Mouse (Mus musculus): ENCODE data around the gene Ugt1a7c.
"Not testable (repeated sequence)": the region's sequence is repeated elsewhere in the genome, so short reads cannot be mapped to it uniquely, and the experiment has no call there.

Ugt1a7c gene

DNA sequence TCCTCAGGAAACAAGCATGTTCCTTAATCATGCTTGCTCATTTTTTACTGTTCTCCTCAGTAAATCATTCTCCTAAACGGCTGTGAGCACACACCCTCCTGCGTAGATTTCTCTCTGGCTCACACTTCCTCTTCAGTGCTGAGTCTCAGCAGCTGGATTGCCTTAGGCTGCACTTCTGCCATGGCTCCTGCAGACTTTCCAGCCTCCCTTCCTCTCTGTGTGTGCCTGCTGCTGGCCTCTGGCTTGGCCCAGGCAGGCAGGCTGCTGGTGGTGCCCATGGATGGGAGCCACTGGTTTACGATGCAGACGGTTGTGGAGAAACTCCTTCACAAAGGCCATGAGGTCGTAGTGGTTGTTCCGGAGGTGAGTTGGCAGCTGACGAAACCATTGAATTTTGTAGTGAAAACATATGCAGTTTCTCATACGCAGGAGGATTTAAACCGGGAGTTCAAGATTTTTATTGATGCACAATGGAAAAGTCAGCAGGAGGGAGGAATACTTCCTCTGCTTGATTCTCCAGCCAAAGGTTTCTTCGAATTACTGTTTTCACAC, at the start of gene Ugt1a7c:
Gene Ugt1a7c, plus strand, starts transcription at position 122 of the 552 bp plus-strand sequence.
- DNase-seq (ENCODE audit: low spot score), result no peak

DNA sequence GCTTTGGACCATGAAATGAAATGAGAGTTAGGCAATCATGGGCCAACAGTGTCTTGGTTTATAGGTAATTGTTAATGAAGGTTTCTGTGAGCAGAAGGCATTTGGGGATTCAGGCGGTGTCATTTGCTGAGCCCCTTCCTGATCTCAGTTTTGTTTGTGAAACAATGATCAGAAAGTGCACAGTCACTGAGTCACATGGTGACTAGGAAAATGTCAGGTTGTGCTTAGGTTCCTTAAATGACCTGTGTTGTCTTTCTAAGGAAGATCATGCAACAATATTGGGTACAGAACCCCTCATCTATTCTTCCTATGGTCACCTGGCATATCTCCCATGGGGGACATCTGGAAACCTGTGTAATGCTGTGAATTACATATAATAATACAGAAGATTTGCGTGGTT, 47.5 kb upstream of the Ugt1a7c start:
- not testable (repeated sequence) for DNase-seq (ENCODE audit: low spot score)

DNA sequence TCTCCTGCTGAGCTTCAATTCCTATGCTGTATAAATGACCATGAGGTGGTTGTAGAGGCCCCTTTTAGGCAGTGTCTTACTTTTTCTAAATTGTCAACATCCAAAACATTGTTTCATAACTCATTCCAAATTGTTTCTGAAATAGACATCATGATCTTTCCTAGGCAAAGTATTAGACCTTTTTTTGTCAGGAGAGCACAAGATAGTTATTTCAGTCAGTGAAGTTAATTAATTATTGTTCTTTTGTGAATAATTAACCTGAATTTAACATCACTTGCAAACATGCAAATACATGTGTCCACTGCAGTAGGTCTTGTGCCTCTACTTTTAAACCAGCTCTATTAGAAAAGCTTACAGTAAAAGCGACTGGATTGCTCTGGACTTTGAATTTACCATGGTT, 39.8 kb upstream of the Ugt1a7c start, which contains the start of gene Ugt1a10:
Gene Ugt1a10, plus strand, starts transcription at position 301 of the 400 bp plus-strand sequence.
- no peak for DNase-seq (ENCODE audit: low spot score)

DNA sequence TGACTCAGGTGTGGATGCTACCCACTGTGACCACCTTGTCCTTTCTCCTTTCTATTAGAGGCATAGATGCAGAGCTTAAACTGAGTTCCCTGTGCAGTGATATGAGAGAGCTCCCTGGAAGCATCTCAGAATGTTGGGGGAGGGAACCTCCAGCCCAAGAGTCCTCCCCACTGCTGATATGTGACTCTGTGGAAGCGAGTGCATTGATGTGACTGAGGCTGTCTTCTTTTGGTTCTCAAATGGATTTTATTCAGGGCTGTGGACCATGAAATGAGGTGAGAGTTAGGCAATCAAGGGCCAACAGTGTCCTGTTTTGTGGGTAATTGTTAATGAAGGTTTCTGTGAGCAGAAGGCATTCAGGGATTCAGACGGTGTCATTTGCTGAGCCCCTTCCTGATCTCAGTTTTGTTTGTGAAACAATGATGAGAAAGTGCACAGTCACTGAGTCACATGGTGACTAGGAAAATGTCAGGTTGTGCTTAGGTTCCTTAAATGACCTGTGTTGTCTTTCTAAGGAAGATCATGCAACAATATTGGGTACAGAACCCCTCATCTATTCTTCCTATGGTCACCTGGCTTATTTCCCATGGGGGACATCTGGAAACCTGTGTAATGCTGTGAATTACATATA, 28.3 kb upstream of the Ugt1a7c start:
- not testable (repeated sequence) for DNase-seq (ENCODE audit: low spot score)

DNA sequence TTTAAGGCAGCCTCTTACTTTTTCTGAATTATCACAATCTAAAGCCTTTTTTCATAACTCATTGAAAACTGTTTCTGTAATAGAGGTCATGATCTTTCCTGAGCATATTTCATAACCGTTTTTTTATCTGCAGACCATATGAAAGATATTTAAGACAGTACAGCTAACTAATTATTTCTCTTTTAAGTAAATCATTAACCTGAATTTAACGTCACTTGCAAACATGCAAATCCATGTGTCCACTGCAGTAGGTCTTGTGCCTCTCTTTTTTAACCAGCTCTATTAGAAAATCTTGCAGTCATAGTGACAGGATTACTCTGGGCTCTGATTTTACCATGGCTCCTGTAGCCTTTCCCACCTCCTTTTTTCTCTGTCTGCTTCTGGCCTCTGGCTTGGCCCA, 24.4 kb upstream of the Ugt1a7c start, which contains the start of gene Ugt1a9:
Gene Ugt1a9, plus strand, starts transcription at position 306 of the 400 bp plus-strand sequence.
- no peak for DNase-seq (ENCODE audit: low spot score)

DNA sequence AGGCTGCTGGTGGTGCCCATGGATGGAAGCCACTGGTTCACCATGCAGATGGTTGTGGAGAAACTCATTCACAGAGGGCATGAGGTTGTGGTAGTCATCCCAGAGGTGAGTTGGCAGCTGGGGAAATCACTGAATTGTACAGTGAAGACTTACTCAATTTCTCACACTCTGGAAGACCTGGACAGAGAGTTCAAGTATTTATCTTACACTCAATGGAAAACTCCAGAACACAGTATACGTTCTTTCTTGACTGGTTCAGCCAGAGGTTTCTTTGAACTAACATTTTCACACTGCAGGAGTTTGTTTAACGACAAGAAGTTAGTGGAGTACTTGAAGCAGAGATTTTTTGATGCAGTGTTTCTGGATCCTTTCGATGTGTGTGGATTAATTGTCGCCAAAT, 24.0 kb upstream of the Ugt1a7c start:
- DNase-seq (ENCODE audit: low spot score), result no peak

DNA sequence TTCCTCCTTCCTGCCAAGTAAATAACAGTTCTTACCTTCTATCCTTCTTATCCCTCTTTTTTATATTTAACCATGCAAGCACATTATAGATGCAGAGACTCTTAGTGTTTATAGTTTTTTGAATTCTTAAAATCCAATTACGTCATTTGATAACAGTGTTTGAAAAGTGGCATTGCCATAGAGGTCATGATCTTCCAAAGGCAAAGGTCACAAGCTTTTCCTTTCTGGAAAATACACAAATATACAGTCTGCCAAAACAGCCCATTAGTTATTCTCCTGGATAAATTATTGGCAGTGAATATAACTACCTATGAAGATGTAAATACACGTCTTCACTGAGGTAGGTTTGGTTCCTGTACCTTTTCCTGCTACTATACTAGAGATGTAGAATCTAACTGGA, 20.4 kb upstream of the Ugt1a7c start:
- no peak for DNase-seq (ENCODE audit: low spot score)

DNA sequence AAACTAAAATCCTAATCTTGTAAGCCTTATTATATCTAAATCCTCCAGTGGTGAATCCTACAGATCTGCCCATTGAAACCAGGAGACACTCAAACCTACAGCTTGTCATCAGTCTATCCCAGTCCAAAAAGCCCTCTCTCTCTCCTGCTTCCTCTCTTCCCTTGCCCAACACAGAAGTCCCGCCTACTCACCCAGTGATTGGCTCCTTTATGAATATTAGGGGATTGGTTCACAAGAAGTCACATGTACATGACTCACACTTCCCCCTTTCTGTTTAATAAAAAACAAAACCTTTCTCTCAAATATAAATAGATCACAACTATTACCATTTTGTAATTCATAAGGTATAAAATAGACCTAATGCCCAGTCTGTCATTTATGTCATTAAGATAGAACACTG, 17.7 kb upstream of the Ugt1a7c start:
- no peak for DNase-seq (ENCODE audit: low spot score)

DNA sequence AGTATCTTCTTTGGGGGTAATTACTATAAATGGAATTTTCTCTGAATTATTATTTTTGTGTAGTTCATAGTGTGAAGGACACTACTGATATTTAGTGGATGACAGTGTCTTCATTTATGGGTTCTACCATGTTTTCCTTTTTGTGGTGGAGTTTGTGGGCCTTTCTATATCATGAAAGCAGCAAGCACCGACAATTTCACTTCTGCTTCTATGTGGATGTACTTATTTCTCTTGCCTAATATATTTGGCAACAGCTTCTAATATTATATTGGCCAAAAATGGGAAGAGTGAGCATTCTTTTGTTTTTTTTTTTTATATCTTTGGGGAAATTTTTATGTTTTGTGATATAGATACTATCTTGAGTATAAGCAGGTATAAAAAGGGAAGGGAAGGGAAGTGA, 13.2 kb upstream of the Ugt1a7c start:
- DNase-seq (ENCODE audit: low spot score), result no peak

DNA sequence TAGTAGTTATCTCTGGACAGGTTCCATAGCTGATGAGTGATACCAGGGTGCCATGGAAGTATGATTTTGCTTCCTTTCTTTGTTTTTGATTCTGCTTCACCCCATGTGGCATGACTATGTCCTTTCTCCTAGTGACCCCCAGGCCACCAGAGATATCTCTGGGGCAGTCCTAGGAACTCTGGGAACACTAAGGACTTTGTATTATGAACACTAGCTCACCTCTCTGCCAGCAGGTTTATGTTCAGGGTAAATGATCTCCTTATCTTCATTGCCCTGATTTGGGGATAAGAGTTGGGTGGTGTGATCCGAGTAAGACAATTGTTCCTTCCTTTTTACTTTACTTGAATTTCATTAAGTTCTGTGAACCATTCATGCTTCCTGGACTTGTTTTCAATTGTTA, 8.7 kb upstream of the Ugt1a7c start:
- no peak for DNase-seq (ENCODE audit: low spot score)

DNA sequence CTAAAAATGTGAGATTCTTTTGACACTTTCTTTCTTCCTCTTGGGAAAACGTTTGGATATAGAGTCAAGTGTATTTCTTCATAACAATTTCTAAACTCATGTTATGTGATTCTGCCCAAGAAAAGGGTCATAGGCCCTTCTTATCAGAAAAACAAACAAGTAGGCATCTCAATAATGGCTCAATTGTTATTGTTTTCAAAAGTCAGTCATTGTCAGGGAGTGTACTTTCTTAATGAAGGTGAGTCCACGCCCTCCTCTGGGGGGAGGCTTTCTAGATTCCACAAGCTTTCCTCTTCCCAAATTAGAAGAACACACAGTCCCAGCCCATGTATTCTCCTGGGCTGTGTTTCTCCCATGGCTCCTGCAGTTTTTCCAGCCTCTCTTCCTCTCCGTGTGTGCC, 7.3 kb upstream of the Ugt1a7c start, which contains the start of gene Ugt1a8:
Gene Ugt1a8, plus strand, starts transcription at position 301 of the 400 bp plus-strand sequence.
- DNase-seq (ENCODE audit: low spot score), result no peak

DNA sequence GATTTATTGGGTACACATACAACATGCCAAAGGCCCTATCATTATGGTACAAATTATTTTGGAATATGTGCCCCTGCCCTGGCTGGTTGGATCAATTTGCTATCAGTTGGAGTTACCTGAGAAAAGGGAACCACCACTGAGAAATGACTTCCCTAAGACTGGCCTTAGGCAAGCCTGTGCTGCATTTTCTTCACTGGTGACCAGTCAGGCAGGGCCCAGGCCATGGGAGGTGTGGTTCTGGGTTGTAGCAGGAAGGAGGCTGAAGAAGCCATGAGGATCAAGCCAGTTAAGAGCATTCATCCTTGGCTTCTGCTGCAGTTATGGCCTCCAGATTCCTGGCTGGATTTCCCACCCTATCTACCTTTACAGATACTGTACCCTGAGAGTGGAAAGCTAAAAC, 2.5 kb upstream of the Ugt1a7c start:
- no peak for DNase-seq (ENCODE audit: low spot score)

DNA sequence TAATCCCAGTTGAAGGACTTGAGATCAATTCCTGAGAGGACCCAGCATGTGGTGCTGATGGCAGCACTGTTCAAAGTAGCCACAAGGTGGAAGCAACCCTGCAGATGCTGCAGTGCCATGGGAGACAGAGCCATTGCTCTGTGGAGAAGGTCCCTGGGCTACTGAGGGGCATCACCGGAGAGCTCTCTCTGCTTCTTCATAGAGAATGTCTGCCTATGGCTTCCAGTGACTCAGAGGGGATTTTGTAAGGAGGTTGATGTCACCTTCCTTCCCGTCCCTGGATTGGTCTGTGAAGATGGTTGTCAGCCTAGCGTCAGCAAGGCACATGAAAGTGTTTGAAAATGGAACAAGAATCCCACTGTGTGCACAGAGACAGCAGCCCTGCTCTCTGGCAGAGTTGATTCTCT, 589 bp upstream of the Ugt1a7c start:
- DNase-seq (ENCODE audit: low spot score), result not testable (repeated sequence)

DNA sequence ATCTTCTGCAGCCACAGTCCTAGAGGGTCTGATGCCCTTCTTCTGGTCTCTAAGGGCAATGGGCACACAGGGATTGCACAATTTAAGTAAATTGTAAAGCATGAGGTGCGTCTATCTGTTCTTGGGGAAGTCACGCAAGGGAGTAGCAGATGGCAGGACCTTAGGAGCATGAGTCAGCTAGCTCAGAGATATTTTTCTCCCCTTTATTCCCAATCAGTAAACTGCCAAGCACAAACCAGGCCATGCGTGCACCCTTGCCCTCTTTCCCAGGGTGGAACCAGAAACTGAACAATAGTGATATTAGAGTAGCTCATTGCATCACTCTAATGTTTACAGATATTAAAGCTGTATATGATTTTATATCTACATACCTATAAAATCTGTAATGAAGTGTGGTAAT, 3.7 kb downstream of the Ugt1a7c start:
- not testable (repeated sequence) for DNase-seq (ENCODE audit: low spot score)

DNA sequence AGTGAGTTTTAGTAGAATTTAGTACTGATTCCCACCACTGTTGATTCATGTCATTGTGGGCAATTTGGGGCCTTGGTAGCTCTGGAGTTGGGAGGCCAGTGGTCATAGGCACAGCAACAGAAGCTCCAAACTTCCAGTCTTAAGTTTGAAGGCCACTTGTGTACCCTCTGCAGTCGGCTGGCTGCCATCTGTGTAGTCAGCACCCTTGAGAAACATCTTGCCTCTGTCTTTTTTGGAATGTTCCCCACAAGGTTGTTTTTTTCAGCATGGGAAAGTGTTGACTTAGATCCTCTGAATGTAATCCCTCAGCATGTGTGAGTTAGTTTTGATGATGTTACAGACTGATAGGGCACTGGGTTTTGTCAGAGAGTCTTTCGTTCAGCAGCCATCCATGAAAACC, 4.8 kb downstream of the Ugt1a7c start:
- DNase-seq (ENCODE audit: low spot score), result not testable (repeated sequence)

DNA sequence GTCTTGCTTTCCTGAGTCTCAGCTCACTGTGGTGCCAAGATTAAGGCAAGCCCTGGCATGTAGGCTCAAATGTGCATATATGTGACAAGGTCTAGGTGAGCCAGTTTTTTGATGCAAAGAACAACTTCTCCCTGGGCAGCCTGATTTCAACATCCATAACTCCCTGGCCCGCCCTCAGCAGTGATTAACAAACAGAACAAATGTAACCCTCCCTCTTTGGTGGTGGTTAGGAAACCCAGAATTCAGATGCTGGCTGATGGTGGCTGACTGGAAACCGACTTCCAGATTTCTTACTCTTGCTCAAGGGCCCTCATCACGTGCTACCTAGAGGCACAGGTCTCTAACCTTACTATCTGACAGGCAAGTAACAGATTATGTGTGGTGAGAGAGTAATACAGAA, 8.2 kb downstream of the Ugt1a7c start, which contains the start of gene Ugt1a6b:
Gene Ugt1a6b, plus strand, starts transcription at position 234 of the 400 bp plus-strand sequence.
- not testable (repeated sequence) for DNase-seq (ENCODE audit: low spot score)

DNA sequence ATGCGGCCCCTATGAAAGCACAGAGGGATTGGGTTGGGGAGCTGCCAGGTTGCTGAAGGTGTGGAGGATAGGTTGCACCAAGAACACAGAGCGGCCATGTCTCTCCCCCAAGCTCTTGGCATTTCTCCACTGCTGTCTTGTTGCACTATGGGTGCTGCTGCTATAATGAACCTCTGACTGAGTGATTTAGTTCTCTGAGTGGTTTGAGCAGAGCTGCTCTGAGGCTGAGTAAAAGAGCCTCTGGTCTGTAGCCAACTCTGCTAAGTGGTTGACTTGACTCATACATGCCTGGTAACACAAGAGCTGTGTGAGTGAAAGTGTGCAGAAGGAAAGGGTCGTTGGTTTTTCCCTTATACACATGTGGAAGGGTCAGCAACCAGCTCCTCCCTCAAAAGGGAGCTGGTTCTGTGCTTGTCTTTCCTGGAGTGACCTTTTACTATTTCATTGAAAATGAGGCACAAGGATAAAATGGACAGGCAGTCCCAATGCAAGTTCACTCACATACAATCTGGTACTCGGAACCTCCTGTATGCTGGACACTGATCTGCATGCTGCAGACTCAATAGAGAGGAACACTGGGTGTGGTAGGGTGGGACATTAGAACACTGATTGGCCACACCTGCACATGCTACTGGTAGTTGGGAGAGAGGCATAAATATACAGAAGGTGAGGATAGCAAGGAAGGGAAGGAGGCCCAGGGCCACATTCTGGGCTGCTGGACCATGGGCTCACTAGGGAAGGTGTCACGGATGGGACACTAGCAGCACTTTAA, 9.0 kb downstream of the Ugt1a7c start:
- DNase-seq (ENCODE audit: low spot score), result not testable (repeated sequence)

DNA sequence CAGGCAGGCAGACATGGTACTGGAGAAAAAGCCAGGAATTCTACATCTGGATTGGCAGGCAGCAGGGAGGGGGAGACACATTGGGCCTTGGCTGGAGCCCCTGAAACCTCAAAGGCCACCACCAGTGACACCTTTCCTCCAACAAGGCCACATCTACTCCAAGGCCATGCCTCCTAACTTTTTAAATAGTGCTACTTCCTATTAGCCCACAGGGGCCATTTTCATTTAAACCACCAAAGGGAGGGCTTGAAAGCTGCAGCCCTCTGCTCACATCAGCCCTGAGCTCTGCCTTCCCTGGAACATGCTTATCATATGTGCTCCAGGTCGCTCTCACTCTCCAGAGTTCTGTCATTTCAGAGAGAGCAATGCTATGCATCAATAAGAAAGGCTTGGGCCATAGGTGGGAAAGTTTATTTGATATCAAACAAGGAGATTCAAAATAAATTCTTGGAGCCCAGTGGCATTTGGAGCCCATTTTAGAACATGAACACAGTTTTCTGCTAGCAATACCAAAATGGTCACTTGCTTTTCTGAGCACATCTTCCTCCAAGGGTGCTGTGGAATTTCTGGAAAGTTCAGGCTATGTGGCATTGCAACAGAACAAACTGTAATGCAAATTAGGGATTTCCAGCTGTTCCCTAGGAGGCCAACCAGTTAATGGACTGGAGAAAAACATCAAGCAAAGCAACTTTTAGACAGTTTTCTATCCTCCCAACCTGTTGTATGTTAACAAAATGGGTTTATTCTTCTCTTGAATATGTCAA, 10.0 kb downstream of the Ugt1a7c start:
- no peak for DNase-seq (ENCODE audit: low spot score)

DNA sequence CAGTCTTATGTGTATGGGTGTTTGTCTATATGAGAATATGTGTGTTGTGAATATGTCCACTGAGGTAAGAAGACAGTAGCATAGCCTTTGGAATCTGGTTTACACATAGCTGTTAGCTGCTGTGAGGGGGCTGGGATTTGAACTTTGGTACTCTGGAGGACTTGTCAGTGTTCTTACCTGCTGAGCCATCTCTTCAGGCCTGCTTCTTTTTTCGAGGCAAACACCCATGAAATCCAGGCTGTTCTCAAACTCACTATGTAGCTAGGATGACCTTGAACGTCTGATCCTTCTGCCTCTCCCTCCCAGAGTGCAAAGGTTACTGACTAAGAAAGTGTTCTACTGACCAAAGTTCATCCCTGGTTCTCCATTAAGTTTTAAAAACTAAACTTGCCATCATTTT, 10.8 kb downstream of the Ugt1a7c start:
- DNase-seq (ENCODE audit: low spot score), result no peak

DNA sequence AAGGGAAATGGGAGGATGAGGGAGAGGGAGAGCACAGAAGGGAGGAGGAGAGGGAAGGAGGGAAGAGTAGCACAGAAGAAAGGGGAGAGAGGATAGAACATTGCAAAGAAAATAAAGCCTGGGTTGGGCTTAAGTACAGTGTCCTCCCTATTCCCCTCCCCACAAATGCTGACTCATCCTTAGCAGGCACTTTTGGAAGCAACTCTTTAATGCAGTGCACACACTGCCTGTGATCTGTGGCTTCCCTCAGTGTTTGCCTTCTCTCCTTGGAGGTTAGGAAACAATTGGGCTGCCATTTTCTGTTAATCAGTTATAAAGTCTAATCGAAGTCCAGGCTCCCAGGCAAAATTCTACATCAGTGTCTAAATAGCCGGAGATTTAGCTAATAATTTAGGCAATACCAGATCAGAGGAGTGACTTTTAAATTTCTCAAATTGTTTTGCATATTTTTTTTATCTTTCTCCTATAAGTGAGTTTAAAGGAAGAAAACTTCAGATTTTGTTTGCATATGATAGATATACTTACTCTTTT, 14.2 kb downstream of the Ugt1a7c start:
- DNase-seq (ENCODE audit: low spot score), result not testable (repeated sequence)

DNA sequence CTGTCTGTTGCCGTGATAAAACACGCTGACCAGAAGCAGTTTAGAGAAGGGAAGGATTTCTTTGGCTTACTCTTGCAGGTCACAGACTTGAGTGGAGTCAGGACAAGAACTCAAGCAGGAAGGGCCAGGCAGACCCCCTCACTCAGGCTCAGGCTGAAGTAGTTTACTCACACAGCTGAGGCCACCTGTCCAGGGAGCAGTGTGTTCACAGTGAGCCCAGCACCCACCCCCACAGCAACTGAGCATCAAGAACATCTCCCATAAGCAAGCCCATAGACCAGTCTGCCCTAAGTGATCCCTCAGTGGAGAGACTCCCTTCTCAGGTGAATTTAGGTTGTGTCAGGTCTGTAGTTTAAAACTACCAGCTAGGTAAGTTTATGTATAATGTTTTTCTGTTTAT, 14.7 kb downstream of the Ugt1a7c start:
- DNase-seq (ENCODE audit: low spot score), result not testable (repeated sequence)

DNA sequence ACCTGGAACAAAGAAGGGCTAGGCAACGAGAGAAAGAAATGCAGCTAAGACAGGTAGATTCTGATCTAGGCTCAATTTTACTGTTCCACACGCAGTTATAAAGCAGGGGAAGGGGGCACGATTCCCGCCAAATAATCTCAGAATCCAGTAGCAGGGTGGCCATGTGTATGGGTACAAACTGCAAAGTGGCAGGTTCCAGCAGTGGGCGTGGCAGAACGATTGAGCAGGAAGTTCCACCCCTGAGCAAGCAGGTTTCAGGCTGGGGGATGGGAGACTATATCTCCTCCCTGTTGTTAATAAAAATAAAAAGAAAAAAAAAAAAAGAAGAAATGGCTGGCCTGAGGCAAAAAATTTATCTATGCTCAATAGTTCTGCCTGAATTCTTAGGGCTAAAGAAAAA, 17.9 kb downstream of the Ugt1a7c start:
- DNase-seq (ENCODE audit: low spot score), result not testable (repeated sequence)
